Mouse (Mus musculus) R1 (cell line): ENCODE results near the gene Zfp931.
A peak's percentile ranks its signal among the peaks of the same experiment; 100 is the strongest.
"Not testable (repeated sequence)": the region's sequence is repeated elsewhere in the genome, so short reads cannot be mapped to it uniquely, and the experiment has no call there.

Source experiments
- DNase-seq: peaks from one replicate; pipeline ENCODE4 v3.0.0-alpha.2; 2018; ENCODE audit warnings: low read depth, low spot score

Gene Zfp931

GRCm38 (mm10) chr2:178078166-178078717 is at the start of gene Zfp931:
Gene Zfp931, minus strand, starts transcription at chr2:178078476.
- DNase-seq: not testable (repeated sequence)

DNA sequence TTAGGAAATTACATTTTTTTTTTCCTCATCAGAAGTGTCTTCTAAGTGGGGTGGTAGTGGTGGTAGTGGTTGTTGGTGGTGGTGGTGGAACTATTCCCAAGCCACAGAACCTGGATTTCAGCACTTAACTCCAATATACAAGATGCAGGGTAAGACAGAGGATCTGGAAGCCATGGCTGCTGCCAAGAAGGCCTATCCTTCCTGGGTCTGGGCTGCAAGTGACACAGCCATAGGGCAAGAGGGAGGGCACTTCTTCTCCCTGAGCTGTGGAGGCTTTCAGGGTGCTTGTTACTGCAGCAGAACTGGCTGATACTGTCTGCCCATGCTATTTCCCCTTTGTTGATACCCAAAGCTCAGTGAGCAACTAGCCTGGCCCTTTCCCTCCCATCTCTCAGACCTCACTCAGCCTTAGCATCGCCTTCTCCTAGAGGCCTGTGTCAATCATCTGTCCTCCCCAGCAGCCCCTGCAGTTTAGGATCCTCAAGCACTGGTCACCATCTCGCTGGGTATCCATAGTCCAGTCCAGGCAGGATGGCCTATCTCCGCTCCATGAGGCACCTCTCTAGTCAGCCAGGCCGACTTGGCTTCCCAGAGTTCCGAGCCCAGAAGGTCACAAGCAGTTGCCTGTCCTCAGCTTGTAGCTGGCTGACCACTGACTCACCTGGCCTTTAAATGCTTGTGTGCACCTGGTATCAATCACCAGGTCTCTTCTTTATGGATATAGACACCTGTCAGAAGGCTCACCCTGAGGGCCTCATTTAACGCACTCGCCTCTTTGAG is 48.0 kb upstream of the Zfp931 start:
- no peak for DNase-seq

GRCm38 (mm10) chr2:178125427-178125826 is 47.2 kb upstream of the Zfp931 start:
- no peak for DNase-seq

DNA sequence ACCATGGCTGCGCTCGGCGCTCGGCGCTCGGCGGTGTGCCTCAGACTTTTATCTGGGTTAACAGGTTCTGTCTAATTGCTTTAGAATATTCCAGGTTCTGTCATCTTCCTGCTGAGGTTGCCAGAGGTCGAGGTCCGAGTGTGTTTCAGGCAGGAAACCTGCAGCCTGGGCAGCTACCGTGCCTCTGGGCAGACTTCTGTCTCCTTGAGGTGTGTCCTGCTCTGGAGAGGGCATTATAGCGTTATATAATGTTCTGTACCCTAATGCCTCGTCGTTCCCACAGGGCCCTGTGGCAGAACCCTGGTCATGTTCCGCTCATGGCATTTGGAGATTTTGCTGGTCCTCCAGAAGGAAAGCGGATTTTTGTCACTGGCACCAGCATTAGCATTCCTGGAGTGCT is 45.2 kb upstream of the Zfp931 start:
- DNase-seq: no peak

GRCm38 (mm10) chr2:178121946-178122665 is 43.8 kb upstream of the Zfp931 start:
- no peak for DNase-seq

DNA sequence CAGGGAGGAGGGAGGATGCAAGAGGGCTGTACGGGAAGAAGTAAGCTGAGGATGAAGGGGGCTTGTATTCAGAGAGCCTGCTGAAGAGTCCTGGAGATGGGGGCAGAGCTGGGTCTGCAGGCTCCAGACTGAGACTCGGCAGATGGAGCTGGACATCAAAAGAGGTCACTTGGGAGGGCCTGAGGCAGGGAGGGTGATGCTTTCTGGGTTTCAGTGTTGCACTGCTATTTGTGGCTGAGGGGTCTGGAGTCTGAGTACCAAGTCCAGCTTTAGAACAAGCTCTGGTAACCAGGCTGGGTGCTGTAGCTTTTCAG is 43.1 kb upstream of the Zfp931 start:
- DNase-seq: no peak

- DNase-seq: no peak
Measured at GRCm38 (mm10) chr2:178120651-178121374, 42.5 kb upstream of the Zfp931 start.

DNA sequence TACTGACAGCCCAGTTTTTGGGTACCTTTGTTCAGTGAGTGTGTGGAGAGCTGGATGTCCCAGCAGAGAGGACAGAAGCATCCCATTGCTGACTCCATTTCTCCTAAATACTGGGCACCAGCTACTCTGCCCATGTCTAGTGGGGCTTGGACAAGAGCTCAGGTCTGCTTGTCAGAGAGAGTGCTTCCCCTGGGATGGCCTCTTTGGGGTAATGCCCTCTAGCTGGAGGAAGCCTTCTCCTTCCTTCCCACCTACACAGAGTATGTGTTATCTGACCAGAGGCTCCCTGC is 42.0 kb upstream of the Zfp931 start:
- no peak for DNase-seq

DNA sequence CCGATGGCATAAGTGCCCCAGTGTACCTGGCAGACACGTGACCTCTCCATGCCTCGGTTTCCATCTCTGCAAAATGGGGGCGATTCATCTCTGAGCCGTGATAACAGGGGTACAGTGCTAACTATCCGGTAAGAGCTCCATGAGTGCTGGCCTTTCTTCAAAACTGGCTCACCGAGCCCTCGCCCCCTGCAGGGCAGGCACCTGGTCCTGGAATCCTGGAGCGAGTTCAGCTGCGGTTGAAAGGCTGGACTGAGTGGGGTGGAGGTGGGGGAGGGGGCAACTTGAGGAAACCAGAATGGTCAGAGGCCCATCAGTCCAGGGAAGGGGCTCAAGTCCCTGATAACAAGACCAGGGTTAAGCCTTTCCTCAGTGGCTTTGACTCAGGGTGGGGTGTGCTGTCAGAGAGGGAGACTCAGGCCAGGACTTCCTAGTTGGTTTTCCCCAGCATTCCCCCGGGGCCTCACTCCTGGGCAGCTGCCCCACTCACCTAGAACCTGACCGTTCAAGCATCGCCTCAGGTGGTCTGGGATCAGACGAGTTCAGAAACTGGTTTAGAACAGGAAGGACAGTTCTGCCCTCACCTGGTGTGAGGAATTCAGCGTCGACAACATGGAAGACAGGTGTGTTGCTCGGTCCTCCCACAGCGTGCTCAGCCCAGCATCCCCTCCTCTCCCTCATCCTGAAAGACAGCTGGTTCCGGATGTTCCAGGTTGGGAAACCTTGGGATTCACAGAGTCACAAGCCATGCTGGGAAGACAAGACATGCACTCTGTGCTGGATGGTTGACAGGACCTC is 41.5 kb upstream of the Zfp931 start:
- DNase-seq: no peak

DNA sequence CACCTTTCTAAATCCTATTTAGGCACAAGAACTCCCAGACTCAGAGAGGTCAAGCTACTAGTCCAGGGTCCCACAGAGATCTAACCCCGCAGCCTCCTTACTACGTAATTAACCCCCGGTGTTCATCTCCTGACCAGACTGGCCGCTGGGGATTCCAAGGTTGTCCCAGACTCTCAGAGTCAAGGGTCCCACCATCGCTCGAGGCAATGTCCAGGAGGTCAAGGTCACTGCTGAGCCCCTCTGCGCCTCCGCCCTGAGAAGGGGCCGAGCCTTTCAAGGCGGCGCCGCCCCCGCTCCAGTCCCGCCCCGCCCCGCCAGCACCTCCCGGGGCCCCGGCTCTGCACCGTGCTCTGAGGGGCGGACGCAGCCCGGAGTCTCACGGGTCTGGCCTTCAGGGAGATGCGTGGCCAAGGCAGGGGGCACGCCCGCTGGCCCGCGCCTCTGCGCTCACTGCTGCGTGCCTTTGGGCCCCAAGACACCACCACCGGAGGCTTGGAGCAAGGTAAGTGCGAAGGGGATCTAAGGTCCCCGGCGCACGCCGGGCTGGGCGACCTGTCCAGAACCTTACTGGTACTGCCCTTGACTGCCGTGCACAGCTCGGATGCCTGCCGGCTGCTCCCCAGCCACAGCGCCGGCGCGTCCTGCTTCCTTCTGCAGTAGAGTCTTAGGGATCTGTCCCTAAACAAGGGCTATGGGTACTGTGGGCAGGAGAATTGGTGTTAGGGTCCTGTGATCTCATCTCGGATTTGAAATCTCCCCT is 40.7 kb upstream of the Zfp931 start, which contains the start of gene Phactr3:
Phactr3 (plus strand) TSS at position 175 of the 760 bp plus-strand sequence.
- peak; percentile 44 for DNase-seq

DNA sequence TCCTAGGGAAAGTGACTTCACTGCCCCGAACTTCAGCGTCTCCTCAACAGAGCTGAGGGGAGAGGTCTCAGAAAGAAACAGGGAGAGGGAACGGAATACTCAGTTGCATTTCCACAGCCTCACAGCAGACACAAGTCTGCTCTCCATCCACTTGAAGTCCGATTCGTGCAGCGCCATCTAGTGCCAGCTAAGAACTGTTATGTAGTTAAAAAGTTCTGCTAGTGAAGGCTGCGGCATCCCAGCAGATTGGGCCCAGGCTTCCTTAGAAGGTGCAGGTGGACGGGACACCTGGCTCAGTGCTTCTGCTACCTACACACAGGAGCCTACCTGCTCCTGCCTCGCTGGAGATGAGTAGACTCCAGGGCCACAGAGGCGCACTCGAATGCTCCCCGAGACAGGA is 39.7 kb upstream of the Zfp931 start:
- DNase-seq: peak; percentile 85

DNA sequence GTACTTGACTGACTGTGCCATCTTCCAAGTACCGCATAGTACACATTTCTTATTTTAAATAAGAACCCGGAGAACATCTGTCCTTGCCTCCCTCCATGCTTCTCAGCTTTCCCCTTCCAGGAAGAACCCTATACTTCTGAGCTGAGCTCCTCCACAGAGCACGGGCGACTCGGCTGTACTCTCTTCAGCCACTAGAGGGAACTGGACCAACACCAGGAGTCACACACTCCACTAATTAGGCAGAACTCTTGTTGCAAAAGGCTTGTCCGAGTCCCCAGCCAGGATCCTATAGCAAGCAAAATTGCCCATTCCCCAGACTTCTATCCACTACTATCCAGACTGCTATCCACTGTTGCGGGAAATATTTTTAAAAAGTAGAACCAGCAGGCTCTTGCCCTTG is 23.7 kb upstream of the Zfp931 start:
- DNase-seq: peak; percentile 68

GRCm38 (mm10) chr2:178098021-178098420 is 19.7 kb upstream of the Zfp931 start:
- DNase-seq: peak; percentile 65

- peak; percentile 67 for DNase-seq
Measured at GRCm38 (mm10) chr2:178089586-178089985, 11.3 kb upstream of the Zfp931 start.

- DNase-seq: peak; percentile 70
Measured at GRCm38 (mm10) chr2:178058195-178058594, 20.1 kb downstream of the Zfp931 start.

DNA sequence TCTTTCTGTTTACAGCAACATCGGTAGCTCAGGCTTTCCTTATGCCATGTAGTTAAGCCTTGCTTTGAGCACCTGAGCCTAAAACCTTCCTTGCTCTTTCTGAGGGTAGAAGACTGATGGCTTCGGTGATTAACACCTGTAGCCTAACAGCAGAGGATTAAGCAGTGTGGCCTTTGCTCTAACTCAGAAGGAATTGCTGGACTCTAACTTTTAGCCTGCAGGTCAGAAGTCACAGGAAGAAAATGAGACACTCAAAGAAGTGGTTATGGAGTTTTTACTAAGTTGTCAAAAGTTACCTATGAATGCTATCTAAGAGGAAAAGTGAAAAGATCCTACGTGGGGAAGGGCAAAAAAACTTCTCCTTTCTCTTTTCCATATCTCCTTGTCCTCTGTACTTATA is 50.7 kb downstream of the Zfp931 start:
- DNase-seq: not testable (repeated sequence)

DNA sequence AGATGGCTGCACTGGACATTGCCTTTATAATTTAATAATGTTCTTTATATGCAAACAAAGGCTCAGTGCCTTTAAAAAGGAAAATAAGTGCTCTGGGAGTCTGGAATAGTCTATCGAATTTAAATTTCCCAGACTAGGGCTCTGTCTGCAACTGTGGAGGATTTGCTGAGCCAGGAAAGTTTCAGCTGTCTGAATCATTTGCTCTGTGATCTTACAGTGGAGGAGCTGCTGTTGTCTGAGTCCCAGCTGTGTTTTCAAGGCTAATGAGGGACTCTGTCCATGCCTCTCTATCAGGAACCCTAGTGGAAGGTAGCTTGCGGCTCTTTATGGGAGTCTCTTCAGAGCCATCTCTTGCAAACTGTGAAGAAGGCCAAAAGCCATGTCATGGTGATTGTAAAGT is 54.4 kb downstream of the Zfp931 start:
- not testable (repeated sequence) for DNase-seq

- peak; percentile 67 for DNase-seq
Measured at GRCm38 (mm10) chr2:178023011-178023611, 55.2 kb downstream of the Zfp931 start, which contains the start of gene Zfp971. Gene Zfp971, plus strand, starts transcription at chr2:178023284.

GRCm38 (mm10) chr2:178020773-178021172 is 57.5 kb downstream of the Zfp931 start:
- peak; percentile 8 for DNase-seq

- DNase-seq: not testable (repeated sequence)
Measured at GRCm38 (mm10) chr2:178019486-178019885, 58.8 kb downstream of the Zfp931 start.
